Mouse (Mus musculus) E14TG2a.4 (cell line): Measurements from ENCODE around the gene Nat8f3.
"Not testable (repeated sequence)": the region's sequence is repeated elsewhere in the genome, so short reads cannot be mapped to it uniquely, and the experiment has no call there.

Source experiments
- H3K27me3 ChIP-seq: 2 replicates; pipeline ENCODE4 v1.6.1; 2014; ENCODE audit warnings: low read length, control low read depth; ENCODE audit not compliant: insufficient read depth
- H3K36me3 ChIP-seq: 2 replicates; pipeline ENCODE4 v1.6.1; 2014; ENCODE audit warnings: low read length, control low read depth; ENCODE audit not compliant: insufficient read depth
- H3K4me1 ChIP-seq: replicated peaks from 2 replicates; pipeline ENCODE4 v1.6.1; 2014; ENCODE audit warnings: low read depth, low read length, control low read depth
- H3K4me3 ChIP-seq: replicated peaks from 2 replicates; pipeline ENCODE4 v1.5.1; 2014; ENCODE audit warnings: mild to moderate bottlenecking, low read length
- H3K9me3 ChIP-seq: 2 replicates; pipeline ENCODE4 v1.6.1; 2014; ENCODE audit warnings: low read length, control low read depth
- CTCF ChIP-seq: conservative IDR thresholded peaks from 2 replicates; pipeline ENCODE4 v1.5.1; 2014; ENCODE audit warnings: low read length

The Nat8f3 gene

GRCm38 (mm10) chr6:85765532-85765931, at the start of gene Nat8f3:
Nat8f3 (minus strand) TSS chr6:85765754.
- not testable (repeated sequence) for H3K4me1 ChIP-seq, H3K27me3 ChIP-seq, H3K9me3 ChIP-seq, H3K36me3 ChIP-seq, H3K4me3 ChIP-seq

DNA sequence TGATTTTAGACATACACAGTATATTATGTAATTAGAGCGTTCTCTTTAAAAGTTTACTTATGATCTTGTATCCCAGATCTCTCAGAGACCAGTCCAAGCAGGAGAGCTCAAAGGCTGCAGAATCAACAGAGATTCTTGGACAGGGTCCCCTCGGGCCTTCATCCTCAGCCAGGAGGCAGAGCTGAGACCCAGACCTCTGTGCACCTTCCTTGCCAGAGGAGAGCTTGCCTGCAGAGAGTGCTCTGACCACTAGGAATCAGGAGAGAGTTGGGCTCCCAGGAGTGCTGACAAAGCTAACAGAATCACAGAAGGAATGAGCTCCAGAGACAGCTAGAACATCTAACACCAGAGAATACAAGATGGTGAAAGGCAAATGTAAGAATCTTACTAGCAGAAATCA, 47.8 kb upstream of the Nat8f3 start:
- no peak for TF ChIP-seq CTCF
- no peaks in the 10 kb centered on the region for H3K36me3 ChIP-seq
- peaks cover 11% of the 10 kb centered on the region for H3K9me3 ChIP-seq
- no peaks in the 10 kb centered on the region for H3K27me3 ChIP-seq
- H3K4me1 ChIP-seq, result peaks cover 9% of the 10 kb centered on the region
- H3K4me3 ChIP-seq, result no peak overlapping the region

DNA sequence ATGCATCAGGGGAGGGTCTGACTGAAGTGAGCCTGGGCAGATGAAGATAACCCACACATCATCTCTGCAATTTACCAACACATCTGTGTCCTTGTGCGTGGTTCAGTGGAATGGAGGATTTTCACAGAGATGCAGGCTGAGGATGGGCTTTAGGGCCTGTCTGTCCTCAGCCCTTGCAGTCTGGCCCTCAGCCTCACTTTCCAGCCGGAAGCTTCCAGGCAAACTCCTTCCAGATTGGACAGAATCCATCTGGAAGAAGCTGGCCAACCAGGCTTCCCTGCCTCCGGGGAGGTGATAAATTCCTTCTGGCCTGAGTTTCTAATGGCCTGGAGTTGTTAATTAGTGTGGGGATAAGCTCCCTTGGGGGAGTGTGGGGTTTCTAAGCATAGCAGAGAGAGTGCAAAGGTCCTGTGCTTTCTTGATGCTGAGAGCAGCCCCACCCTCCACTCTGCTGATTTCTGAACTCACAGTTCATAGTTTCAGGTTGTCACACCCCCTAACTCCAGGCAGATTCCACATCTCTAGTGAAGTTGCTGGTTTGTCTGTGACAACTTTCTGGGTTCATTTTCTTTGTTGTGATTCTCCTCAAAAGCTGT, 45.5 kb upstream of the Nat8f3 start:
- not testable (repeated sequence) for H3K27me3 ChIP-seq, H3K4me3 ChIP-seq, H3K9me3 ChIP-seq, H3K36me3 ChIP-seq, H3K4me1 ChIP-seq

GRCm38 (mm10) chr6:85810514-85810913, 45.0 kb upstream of the Nat8f3 start:
- not testable (repeated sequence) for H3K27me3 ChIP-seq, H3K4me3 ChIP-seq, H3K9me3 ChIP-seq, H3K36me3 ChIP-seq, H3K4me1 ChIP-seq

- H3K27me3 ChIP-seq, H3K4me1 ChIP-seq, H3K9me3 ChIP-seq, H3K36me3 ChIP-seq, H3K4me3 ChIP-seq: not testable (repeated sequence)
Observed at GRCm38 (mm10) chr6:85809784-85810183, 44.2 kb upstream of the Nat8f3 start.

- H3K9me3 ChIP-seq, H3K27me3 ChIP-seq, H3K4me3 ChIP-seq, H3K4me1 ChIP-seq, H3K36me3 ChIP-seq: not testable (repeated sequence)
Observed at GRCm38 (mm10) chr6:85803180-85803579, 37.6 kb upstream of the Nat8f3 start.

DNA sequence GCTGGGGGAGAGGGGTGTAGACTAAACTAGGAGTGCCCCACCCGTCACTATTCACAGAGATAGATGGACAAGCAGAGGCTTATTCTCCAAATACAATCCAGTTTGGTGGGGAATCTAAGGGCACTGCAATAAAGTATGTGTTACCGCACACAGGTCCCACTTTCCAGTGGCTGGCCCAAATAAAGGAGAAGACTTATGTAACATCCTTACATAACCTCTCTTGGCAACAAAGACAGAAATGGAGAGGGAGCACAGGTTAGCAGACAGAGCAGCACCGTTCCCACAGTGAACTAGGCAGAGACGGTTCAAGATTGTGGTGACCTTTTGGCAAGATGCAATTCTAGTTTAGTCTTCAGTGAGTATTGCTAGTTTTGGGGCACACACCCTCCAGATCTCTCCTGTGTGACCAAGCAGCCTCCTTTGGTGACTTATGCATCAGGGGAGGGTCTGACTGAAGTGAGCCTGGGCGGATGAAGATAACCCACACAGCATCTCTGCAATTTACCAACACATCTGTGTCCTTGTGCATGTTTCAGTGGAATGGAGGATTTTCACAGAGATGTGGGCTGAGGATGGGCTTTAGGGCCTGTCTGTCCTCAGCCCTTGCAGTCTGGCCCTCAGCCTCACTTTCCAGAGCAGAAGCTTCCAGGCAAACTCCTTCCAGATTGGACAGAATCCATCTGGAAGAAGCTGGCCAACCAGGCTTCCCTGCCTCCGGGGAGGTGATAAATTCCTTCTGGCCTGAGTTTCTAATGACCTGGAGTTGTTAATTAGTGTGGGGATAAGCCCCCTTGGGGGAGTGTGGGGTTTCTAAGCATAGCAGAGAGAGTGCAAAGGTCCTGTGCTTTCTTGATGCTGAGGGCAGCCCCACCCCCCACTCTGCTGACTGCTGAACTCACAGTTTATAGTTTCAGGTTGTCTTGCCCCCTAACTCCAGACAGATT, 2.2 kb downstream of the Nat8f3 start:
- H3K27me3 ChIP-seq, H3K9me3 ChIP-seq, H3K4me1 ChIP-seq, H3K4me3 ChIP-seq, H3K36me3 ChIP-seq: not testable (repeated sequence)

GRCm38 (mm10) chr6:85762678-85763077, 2.9 kb downstream of the Nat8f3 start:
- not testable (repeated sequence) for H3K36me3 ChIP-seq, H3K4me1 ChIP-seq, H3K4me3 ChIP-seq, H3K9me3 ChIP-seq, H3K27me3 ChIP-seq

GRCm38 (mm10) chr6:85755705-85756249, 9.8 kb downstream of the Nat8f3 start:
- not testable (repeated sequence) for H3K36me3 ChIP-seq, H3K4me1 ChIP-seq, H3K9me3 ChIP-seq, H3K27me3 ChIP-seq, H3K4me3 ChIP-seq

DNA sequence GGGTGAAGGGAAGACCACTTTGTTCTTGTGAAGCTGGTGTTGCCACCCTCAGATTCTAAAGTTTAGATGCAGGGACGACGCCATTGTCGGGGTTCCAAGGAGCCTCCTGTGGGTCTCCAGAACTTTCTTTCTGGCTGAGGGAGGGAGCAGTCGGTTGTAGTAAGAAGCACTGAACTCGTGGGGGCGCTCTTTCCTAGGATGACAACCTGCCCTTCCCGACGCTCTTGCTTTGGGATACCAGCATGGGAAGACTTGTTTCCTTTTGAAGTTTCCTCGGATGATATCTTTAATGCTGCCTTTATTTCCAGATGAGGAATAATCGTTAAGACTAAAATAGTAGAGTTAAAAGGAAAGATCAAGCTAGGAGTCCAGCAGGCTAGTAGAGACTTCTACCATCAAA, 52.4 kb downstream of the Nat8f3 start, which contains the start of gene Nat8f7:
Gene Nat8f7 (minus strand): TSS at position 101 of the 400 bp plus-strand sequence.
- H3K9me3 ChIP-seq, H3K4me3 ChIP-seq, H3K36me3 ChIP-seq, H3K4me1 ChIP-seq, H3K27me3 ChIP-seq: not testable (repeated sequence)

DNA sequence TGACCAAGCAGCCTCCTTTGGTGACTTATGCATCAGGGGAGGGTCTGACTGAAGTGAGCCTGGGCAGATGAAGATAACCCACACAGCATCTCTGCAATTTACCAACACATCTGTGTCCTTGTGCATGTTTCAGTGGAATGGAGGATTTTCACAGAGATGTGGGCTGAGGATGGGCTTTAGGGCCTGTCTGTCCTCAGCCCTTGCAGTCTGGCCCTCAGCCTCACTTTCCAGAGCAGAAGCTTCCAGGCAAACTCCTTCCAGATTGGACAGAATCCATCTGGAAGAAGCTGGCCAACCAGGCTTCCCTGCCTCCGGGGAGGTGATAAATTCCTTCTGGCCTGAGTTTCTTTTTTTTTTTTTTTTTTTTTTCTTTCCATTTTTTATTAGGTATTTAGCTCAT, 55.9 kb downstream of the Nat8f3 start:
- H3K4me1 ChIP-seq, H3K36me3 ChIP-seq, H3K9me3 ChIP-seq, H3K27me3 ChIP-seq, H3K4me3 ChIP-seq: not testable (repeated sequence)

DNA sequence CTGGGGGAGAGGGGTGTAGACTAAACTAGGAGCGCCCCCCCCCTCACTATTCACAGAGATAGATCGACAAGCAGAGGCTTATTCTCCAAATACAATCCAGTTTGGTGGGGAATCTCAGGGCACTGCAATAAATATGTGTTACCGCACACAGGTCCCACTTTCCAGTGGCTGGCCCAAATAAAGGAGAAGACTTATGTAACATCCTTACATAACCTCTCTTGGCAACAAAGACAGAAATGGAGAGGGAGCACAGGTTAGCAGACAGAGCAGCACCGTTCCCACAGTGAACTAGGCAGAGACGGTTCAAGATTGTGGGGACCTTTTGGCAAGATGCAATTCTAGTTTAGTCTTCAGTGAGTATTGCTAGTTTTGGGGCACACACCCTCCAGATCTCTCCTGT, 56.3 kb downstream of the Nat8f3 start:
- not testable (repeated sequence) for H3K4me1 ChIP-seq, H3K27me3 ChIP-seq, H3K4me3 ChIP-seq, H3K36me3 ChIP-seq, H3K9me3 ChIP-seq

DNA sequence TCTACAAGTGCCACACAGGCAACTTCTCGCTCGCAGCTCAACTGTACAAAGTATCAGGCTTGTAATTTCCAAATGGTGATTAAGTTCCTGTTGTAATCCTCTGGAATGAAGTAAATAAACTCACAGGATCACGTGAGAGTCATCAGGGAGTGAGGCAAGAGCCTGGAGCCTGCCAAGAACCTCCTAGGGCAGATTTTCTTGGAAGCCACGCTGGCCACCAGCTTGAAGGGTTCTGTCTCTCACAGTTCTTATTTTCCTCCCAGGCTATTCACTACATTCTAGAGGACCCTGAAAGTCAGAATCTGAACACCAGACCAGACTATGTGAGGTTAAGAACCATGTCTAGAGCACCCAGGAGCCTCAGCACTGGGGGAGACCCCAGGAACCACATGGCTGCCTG, 63.6 kb downstream of the Nat8f3 start:
- H3K36me3 ChIP-seq, H3K4me3 ChIP-seq, H3K27me3 ChIP-seq, H3K9me3 ChIP-seq, H3K4me1 ChIP-seq: not testable (repeated sequence)
